Mouse (Mus musculus) forebrain, embryonic 15.5 days (tissue): Measurements from ENCODE around the gene Htr2a. TPM values are rescaled to one million over a fixed set of nuclear protein-coding genes. Genes with fewer than 3 reads are reported as not detected.

Experiments used
- ATAC-seq: fragments of 200-750 bp; cut with Nextera tagmentation; replicated peaks from 2 replicates; pipeline ENCODE4 v1.8.0; 2017; ENCODE audit warnings: mild to moderate bottlenecking, moderate TSS enrichment, moderate library complexity
- H3K27ac ChIP-seq: fragments of 300-500 bp; sonication (generic); replicated peaks from 2 replicates; pipeline ENCODE4 v1.5.1; 2015; ENCODE audit warnings: mild to moderate bottlenecking, inconsistent platforms
- H3K27me3 ChIP-seq: fragments of 300-500 bp; sonication (generic); 2 replicates; pipeline ENCODE4 v1.6.1; 2015; ENCODE audit warnings: inconsistent platforms
- H3K36me3 ChIP-seq: fragments of 300-500 bp; sonication (generic); 2 replicates; pipeline ENCODE4 v1.6.1; 2015; ENCODE audit warnings: mild to moderate bottlenecking, inconsistent platforms
- H3K4me1 ChIP-seq: fragments of 300-500 bp; sonication (generic); 2 replicates; pipeline ENCODE4 v1.6.1; 2015; ENCODE audit warnings: inconsistent platforms
- H3K4me2 ChIP-seq: fragments of 300-500 bp; sonication (generic); replicated peaks from 2 replicates; pipeline ENCODE4 v1.6.1; 2015; ENCODE audit warnings: mild to moderate bottlenecking, inconsistent platforms
- H3K4me3 ChIP-seq: fragments of 300-500 bp; sonication (generic); 2 replicates; pipeline ENCODE4 v1.5.1; 2015; ENCODE audit warnings: mild to moderate bottlenecking, inconsistent platforms
- H3K9ac ChIP-seq: fragments of 300-500 bp; sonication (generic); replicated peaks from 2 replicates; pipeline ENCODE4 v1.6.1; 2015; ENCODE audit warnings: mild to moderate bottlenecking, inconsistent platforms
- H3K9me3 ChIP-seq: fragments of 300-500 bp; sonication (generic); 2 replicates; pipeline ENCODE4 v1.6.1; 2016; ENCODE audit warnings: inconsistent platforms
- WGBS: fragments of 180-500 bp; shearing (Covaris S2); methylation state at CpG from one replicate; pipeline ENCODE4 v1.1.7; 2015; ENCODE audit warnings: mixed read lengths; 5-methylcytosine and 5-hydroxymethylcytosine counted together
- polyA plus RNA-seq: library from polyadenylated mRNA; unstranded; fragments of >200 nt; fragmentation: Nextera tagmentation; extraction: Ambion mirVana; gene quantifications from 2 replicates; pipeline ENCODE4 v1.2.1, GENCODE M21; 2015

Htr2a gene
- polyA plus RNA-seq, 1 experiment from 2014 or later: 2.0 TPM

DNA sequence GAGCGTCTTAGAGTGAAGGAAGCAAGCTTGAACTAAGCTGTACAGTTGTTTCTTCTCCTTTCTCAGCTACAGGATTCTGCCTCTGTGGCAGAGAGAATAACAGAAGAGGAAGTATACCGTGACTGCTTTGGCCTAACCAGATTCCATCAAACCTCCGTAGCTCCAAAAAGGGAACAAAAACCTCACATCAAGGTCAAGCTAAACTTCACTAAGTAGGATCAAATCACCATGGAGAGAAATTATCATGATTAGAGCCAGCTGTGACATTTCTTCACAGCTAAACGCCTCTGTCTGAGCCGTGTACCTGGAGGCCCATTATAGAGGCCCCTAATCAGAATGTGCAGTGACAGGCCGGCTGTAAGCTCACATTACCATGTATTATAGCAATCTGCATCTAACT, 63.3 kb downstream of the Htr2a start:
- no peak for ATAC-seq
- Histone ChIP-seq H3K4me2 (no peak overlapping the region), H3K9ac (no peak overlapping the region), H3K27me3 (no peaks in the 10 kb centered on the region), H3K9me3 (no peaks in the 10 kb centered on the region), H3K27ac (no peak overlapping the region), H3K4me3 (no peak overlapping the region), H3K4me1 (0 out of 2 replicates have a peak, but pooled peaks cover 4% of the 10 kb centered on the region), H3K36me3 (no peaks in the 10 kb centered on the region)
- WGBS: 58% methylated on average over 6 of the region's 6 CpGs

- H3K4me3 ChIP-seq: no peak overlapping the region
- H3K9ac ChIP-seq: no peak overlapping the region
- no peak overlapping the region for H3K4me2 ChIP-seq
- ATAC-seq: no peak
- H3K27ac ChIP-seq: no peak overlapping the region
- WGBS: 25% methylated on average over 3 of the region's 3 CpGs
- H3K4me1 ChIP-seq: no peaks in the 10 kb centered on the region
- H3K27me3 ChIP-seq: no peaks in the 10 kb centered on the region
- no peaks in the 10 kb centered on the region for H3K9me3 ChIP-seq
- no peaks in the 10 kb centered on the region for H3K36me3 ChIP-seq
These were observed 68.4 kb downstream of the Htr2a start for GRCm38 (mm10) chr14:74709054-74709453.

GRCm38 (mm10) chr14:74723541-74723940, 82.9 kb downstream of the Htr2a start:
- Histone ChIP-seq H3K4me1 (no peaks in the 10 kb centered on the region), H3K9ac (no peak overlapping the region), H3K4me3 (no peak overlapping the region), H3K4me2 (no peak overlapping the region), H3K27ac (no peak overlapping the region), H3K27me3 (no peaks in the 10 kb centered on the region), H3K36me3 (no peaks in the 10 kb centered on the region), H3K9me3 (no peaks in the 10 kb centered on the region)
- WGBS: 83% methylated on average over 3 of the region's 3 CpGs
- no peak for ATAC-seq

DNA sequence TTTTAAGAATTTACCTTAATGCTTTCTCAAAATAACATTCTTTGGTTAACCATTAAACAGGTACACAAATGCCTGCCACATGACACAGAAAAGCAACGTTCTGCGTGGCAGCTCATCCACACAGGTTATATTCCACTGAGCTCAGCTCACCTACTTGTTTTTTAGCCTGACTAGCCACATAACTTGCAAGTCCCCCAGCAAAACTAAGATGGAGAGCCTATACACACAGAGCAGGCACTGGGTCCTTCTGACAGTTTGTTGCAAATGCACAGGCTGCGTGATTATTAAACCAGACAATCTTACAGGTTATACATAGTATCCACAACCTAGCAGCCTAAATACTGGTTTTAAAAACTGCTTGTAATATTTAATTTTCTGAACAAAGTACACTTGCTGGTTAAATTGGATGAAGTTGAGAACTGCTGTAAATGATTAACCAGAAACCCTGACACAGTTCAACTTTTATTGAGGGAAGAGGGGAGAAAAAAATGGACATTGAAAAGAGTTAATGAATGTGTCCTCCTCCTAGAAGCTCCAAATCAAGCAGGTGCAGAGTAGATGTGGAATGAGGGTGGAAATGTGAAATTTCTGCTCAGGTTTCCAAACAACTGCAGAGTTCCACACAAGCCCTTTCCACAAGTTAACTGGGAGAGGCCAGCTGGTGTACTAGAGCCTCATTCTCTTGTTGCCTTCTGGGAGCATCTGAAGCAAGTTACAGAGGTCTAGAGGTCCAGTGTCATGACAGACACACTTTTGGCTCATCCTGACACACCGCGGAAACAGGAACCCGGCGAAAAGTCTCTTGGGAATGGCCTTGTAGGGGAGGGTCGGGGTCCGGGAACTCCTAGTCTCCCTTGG, 90.8 kb downstream of the Htr2a start:
- Histone ChIP-seq H3K4me3 (peak overlapping the region; percentile 71), H3K36me3 (peaks cover 7% of the 10 kb centered on the region; the same call in 1 of the 2 replicates), H3K9ac (peak overlapping the region; percentile 66; the same call in 1 of the 2 replicates), H3K4me1 (peaks cover 9% of the 10 kb centered on the region), H3K27me3 (no peaks in the 10 kb centered on the region), H3K9me3 (no peaks in the 10 kb centered on the region), H3K27ac (0 out of 2 replicates have a peak overlapping the region, but pooled peaks have one; percentile 54), H3K4me2 (peak overlapping the region; percentile 63)
- no peak for ATAC-seq
- WGBS: 29% methylated on average over 9 of the region's 9 CpGs

- H3K4me1 ChIP-seq: peaks cover 9% of the 10 kb centered on the region
- peak within 1 kb of the TSS; percentile 71 for H3K4me3 ChIP-seq
- H3K9me3 ChIP-seq: no peaks in the 10 kb centered on the region
- H3K27me3 ChIP-seq: no peaks in the 10 kb centered on the region
- WGBS: under 1% methylated on average over 53 of the region's 53 CpGs
- peaks cover 12% of the 10 kb centered on the region; the same call in 1 of the 2 replicates for H3K36me3 ChIP-seq
- ATAC-seq: peak; percentile 97
- H3K4me2 ChIP-seq: peak within 1 kb of the TSS; percentile 63
- peak within 1 kb of the TSS; percentile 66 for H3K9ac ChIP-seq
- H3K27ac ChIP-seq: peak within 1 kb of the TSS; percentile 54
These were observed 91.6 kb downstream of the Htr2a start, which contains the start of gene Esd for GRCm38 (mm10) chr14:74732079-74732783. Esd (plus strand) TSS chr14:74732297.

DNA sequence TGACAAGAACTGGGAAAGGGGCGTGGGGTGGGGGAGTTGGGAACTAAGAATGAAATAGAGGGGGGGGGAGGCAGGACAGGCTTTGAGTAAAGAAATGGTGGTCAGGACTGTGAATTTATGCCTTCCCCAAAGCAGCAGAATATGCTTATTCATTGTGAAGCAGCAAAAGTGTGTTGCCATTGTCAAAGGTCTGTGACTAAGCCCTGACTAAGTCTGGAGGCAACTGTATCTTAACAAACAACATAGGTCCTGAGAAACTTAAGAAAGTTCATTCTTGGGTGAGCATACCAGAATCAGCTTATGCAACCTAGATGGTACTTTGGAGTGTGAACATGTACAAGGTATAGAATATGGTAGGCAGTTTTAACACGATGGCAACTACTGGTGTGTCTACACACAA, 92.8 kb downstream of the Htr2a start:
- Histone ChIP-seq H3K9me3 (no peaks in the 10 kb centered on the region), H3K36me3 (peaks cover 17% of the 10 kb centered on the region), H3K4me1 (peaks cover 9% of the 10 kb centered on the region), H3K4me3 (peak overlapping the region; percentile 71), H3K27me3 (no peaks in the 10 kb centered on the region), H3K27ac (no peak overlapping the region), H3K4me2 (peak overlapping the region; percentile 63), H3K9ac (no peak overlapping the region)
- no peak for ATAC-seq
- WGBS: 59% methylated on average over 2 of the region's 2 CpGs

GRCm38 (mm10) chr14:74735471-74735870, 94.8 kb downstream of the Htr2a start:
- Histone ChIP-seq H3K9ac (no peak overlapping the region), H3K9me3 (no peaks in the 10 kb centered on the region), H3K4me2 (no peak overlapping the region), H3K27me3 (no peaks in the 10 kb centered on the region), H3K36me3 (peaks cover 33% of the 10 kb centered on the region), H3K27ac (no peak overlapping the region), H3K4me3 (no peak overlapping the region), H3K4me1 (peaks cover 9% of the 10 kb centered on the region)
- 90% methylated on average over 6 of the region's 6 CpGs for WGBS
- ATAC-seq: no peak

GRCm38 (mm10) chr14:74736850-74737249, 96.2 kb downstream of the Htr2a start:
- ATAC-seq: no peak
- Histone ChIP-seq H3K4me2 (no peak overlapping the region), H3K9ac (no peak overlapping the region), H3K36me3 (peaks cover 47% of the 10 kb centered on the region), H3K27ac (no peak overlapping the region), H3K4me3 (no peak overlapping the region), H3K27me3 (no peaks in the 10 kb centered on the region), H3K9me3 (no peaks in the 10 kb centered on the region), H3K4me1 (peaks cover 9% of the 10 kb centered on the region)
- 98% methylated on average over 6 of the region's 6 CpGs for WGBS

Other genes with a start within 250 kb of the Htr2a start
- 280 and 285 TPM in 2 replicates for gene Esd, start 91.5 kb downstream of the Htr2a start, polyA plus RNA-seq